Mouse (Mus musculus) cortical plate, adult 2 months (tissue): ENCODE results near the gene Aff3.

Experiments used
- CTCF ChIP-seq: fragments of 200-500 bp; IDR thresholded peaks from 2 replicates; pipeline ENCODE4 v1.5.1; 2011; ENCODE audit warnings: mild to moderate bottlenecking, control low read depth, low read length; ENCODE audit not compliant: insufficient read depth; ENCODE audit errors: extremely low read depth
- POLR2A ChIP-seq: fragments of 200-500 bp; IDR thresholded peaks from 2 replicates; pipeline ENCODE4 v1.6.1; 2011; ENCODE audit warnings: mild to moderate bottlenecking, low read length, control low read depth; ENCODE audit not compliant: insufficient read depth; ENCODE audit errors: extremely low read depth

GRCm38 (mm10) chr1:38415511-38415910 lies 249.2 kb downstream of the Aff3 start:
- TF ChIP-seq CTCF: no peak
- no peak for TF ChIP-seq POLR2A
